Mouse (Mus musculus) lung, adult 2 months (tissue): ENCODE results near the gene Mipol1.

Experiments
- CTCF ChIP-seq: fragments of 200-500 bp; IDR thresholded peaks from 2 replicates; pipeline ENCODE4 v1.5.1; 2011; ENCODE audit warnings: mild to moderate bottlenecking, low read length, control low read depth; ENCODE audit not compliant: insufficient read depth
- POLR2A ChIP-seq: fragments of 200-500 bp; IDR thresholded peaks from 2 replicates; pipeline ENCODE4 v1.6.1; 2011; ENCODE audit warnings: low read depth, mild to moderate bottlenecking, control low read depth, low read length, borderline replicate concordance; ENCODE audit errors: extremely low read depth

GRCm38 (mm10) chr12:57543627-57543991, 313.4 kb downstream of the Mipol1 start:
- TF ChIP-seq CTCF: no peak
- no peak for TF ChIP-seq POLR2A
